8 mouse cellular contexts compared by ENCODE assay signal in genomic region chr11:20639918-20640447, GRCm38 (mm10).
DNase-seq lines count a peak whose midpoint lies in the region; ATAC-seq lines count a peak whose summit lies in the region.

No protein-coding gene starts in this region.

- H3K4me1 ChIP-seq in forebrain, embryonic 11.5 days (replicated peaks; ENCODE audit: control insufficient read depth, insufficient read depth, low read length), result peaks cover 22% of the 10 kb centered on the region
- peaks cover 59% of the 10 kb centered on the region for H3K4me1 ChIP-seq in hindbrain, embryonic 10.5 days (replicated peaks)
- H3K4me1 ChIP-seq in liver, embryonic 12.5 days, result peaks cover 84% of the 10 kb centered on the region

- H3K36me3 ChIP-seq in forebrain, embryonic 11.5 days (ENCODE audit: control insufficient read depth, insufficient read depth, low read length), result no peaks in the 10 kb centered on the region
- H3K36me3 ChIP-seq in hindbrain, embryonic 10.5 days, result no peaks in the 10 kb centered on the region
- no peaks in the 10 kb centered on the region for H3K36me3 ChIP-seq in liver, embryonic 12.5 days

- peak; percentile 96 for ATAC-seq in forebrain, embryonic 11.5 days (replicated peaks; ENCODE audit: low FRiP score)
- ATAC-seq in liver, embryonic 12.5 days, result no peak

- peak overlapping the region; percentile 85 for H3K27ac ChIP-seq in forebrain, embryonic 11.5 days (ENCODE audit: low read depth, low read length)
- peak overlapping the region; percentile 87 for H3K27ac ChIP-seq in hindbrain, embryonic 10.5 days
- peak overlapping the region; percentile 43; the same call in 1 of the 2 replicates for H3K27ac ChIP-seq in liver, embryonic 12.5 days

- H3K4me2 ChIP-seq in forebrain, embryonic 11.5 days (ENCODE audit: low read depth, low read length, severe bottlenecking), result peak overlapping the region; percentile 43
- H3K4me2 ChIP-seq in liver, embryonic 12.5 days, result peak overlapping the region; percentile 39

- no peaks in the 10 kb centered on the region for H3K9me3 ChIP-seq in forebrain, embryonic 11.5 days (ENCODE audit: control insufficient read depth, low read length)
- H3K9me3 ChIP-seq in hindbrain, embryonic 10.5 days, result no peaks in the 10 kb centered on the region
- no peaks in the 10 kb centered on the region for H3K9me3 ChIP-seq in liver, embryonic 12.5 days (replicated peaks)

- WGBS in forebrain, embryonic 11.5 days, result 2% methylated on average over 11 of the region's 11 CpGs
- 1% methylated on average over 11 of the region's 11 CpGs for WGBS in hindbrain, embryonic 10.5 days
- 41% methylated on average over 11 of the region's 11 CpGs for WGBS in liver, embryonic 12.5 days (ENCODE audit: insufficient replicate concordance)

- H3K27me3 ChIP-seq in forebrain, embryonic 11.5 days (ENCODE audit: control insufficient read depth, insufficient read depth, low read length), result no peaks in the 10 kb centered on the region
- no peaks in the 10 kb centered on the region for H3K27me3 ChIP-seq in hindbrain, embryonic 10.5 days (ENCODE audit: insufficient read depth, poor library complexity, severe bottlenecking)
- H3K27me3 ChIP-seq in liver, embryonic 12.5 days (replicated peaks), result no peaks in the 10 kb centered on the region

- H3K4me3 ChIP-seq in forebrain, embryonic 11.5 days (ENCODE audit: low read depth, low read length), result 0 out of 2 replicates have a peak overlapping the region, but pooled peaks have one; percentile 5
- peak overlapping the region; percentile 38 for H3K4me3 ChIP-seq in hindbrain, embryonic 10.5 days
- H3K4me3 ChIP-seq in liver, embryonic 12.5 days, result no peak overlapping the region

- peak overlapping the region; percentile 47; the same call in 1 of the 2 replicates for H3K9ac ChIP-seq in forebrain, embryonic 11.5 days (ENCODE audit: low read length)
- H3K9ac ChIP-seq in liver, embryonic 12.5 days, result peak overlapping the region; percentile 39; the same call in 1 of the 2 replicates

- DNase-seq in adrenal gland, postnatal 14 days, result peak; percentile 62
- no peak for DNase-seq in adrenal gland, postnatal 4 days (ENCODE audit: low spot score in 2 of 2)
- peak; percentile 94 for DNase-seq in forebrain, embryonic 11.5 days (ENCODE audit: low spot score)
- DNase-seq in hindbrain, embryonic 10.5 days (ENCODE audit: low spot score), result peak; percentile 75
- DNase-seq in retina, embryonic 14.5 days (ENCODE audit: low spot score), result peak; percentile 82
- DNase-seq in layer of hippocampus, postnatal 36 days, result no peak
- no peak for DNase-seq in thymus, postnatal 0 days (ENCODE audit: low spot score)

Comparison
In these comparisons a context has a peak if more than half of its experiments do, and no peak if none do; other contexts are left out.
1. DNase-seq: peak in adrenal gland, postnatal 14 days (single experiment), forebrain, embryonic 11.5 days (single experiment), hindbrain, embryonic 10.5 days (single experiment) and retina, embryonic 14.5 days (single experiment); none in adrenal gland, postnatal 4 days (0 of 2), layer of hippocampus, postnatal 36 days (0 of 2) and thymus, postnatal 0 days (single experiment).
2. Peak in every context shown above with its lines, with median percentiles within 50 percentile points of each other: H3K27ac ChIP-seq.